Mouse (Mus musculus): Measurements from ENCODE around the gene Slc25a5. TPM values are rescaled to one million over a fixed set of nuclear protein-coding genes. Genes with fewer than 3 reads are reported as not detected.

Slc25a5 gene
- polyA plus RNA-seq, 1 experiment from 2014 or later, result 1,290 TPM

DNA sequence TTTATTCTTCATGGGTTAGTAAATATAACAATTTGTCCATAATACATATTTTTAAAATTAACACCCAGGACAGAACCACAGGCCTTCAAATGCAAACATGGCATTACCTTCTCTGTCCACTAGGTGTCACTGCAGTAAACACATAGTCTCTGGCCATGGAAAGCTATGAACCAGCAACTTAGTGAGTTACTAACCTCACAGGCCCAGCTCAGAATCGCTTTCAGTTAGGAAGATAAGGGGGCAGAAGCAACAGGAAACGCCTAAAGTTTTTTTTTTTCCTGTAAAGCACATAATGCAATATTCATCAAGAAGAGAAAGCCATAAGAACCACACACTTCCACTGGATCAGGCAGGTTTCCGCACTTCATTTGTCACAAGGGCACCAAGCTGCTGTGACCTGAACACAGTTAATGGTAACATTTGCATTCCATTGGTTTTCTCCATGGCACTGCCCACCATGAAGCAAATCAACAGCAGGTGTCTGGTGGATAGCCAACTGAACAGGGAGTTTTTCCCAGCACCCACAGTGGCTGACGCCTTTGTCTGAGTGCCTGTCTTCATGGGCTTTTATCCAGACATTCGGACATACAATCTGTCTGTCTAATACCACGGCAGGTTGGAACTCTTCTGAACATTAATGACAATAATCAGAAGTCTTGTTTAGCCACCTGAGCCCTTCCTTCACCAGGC is 34.4 kb upstream of the Slc25a5 start:
- ATAC-seq (replicated peaks; ENCODE audit: extremely low read depth, insufficient read depth, low FRiP score), result no peak

DNA sequence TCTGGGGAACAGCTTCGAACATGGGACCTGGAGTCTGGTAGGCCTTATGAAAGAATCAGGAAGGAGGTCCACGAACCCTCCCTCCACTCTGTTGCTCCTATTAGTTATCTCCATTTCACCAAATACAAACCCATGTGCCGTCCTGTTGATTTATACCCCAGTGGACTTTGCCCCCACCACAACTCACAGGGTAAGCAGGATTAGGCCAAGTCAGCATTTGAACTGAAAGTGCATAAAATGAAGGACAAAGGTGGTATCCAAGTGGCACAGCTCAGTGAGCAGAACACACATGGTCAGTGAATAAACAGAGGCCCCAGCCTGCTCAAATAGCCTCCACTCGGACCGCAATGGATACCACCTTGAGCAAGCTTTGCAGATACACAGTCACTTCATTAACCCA is 33.2 kb upstream of the Slc25a5 start:
- H3K36me3 ChIP-seq (ENCODE audit: control insufficient read depth, insufficient read depth), result no peaks in the 10 kb centered on the region
- H3K27ac ChIP-seq (ENCODE audit: low read length), result no peak overlapping the region
- H3K4me2 ChIP-seq (ENCODE audit: low read depth, low read length), result no peak overlapping the region
- H3K27me3 ChIP-seq (ENCODE audit: control insufficient read depth, insufficient read depth, low read length), result no peaks in the 10 kb centered on the region
- no peak for ATAC-seq (replicated peaks; ENCODE audit: extremely low read depth, insufficient read depth, low FRiP score)
- H3K4me3 ChIP-seq (ENCODE audit: low read length), result no peak overlapping the region
- no peaks in the 10 kb centered on the region for H3K9me3 ChIP-seq (replicated peaks; ENCODE audit: control insufficient read depth, low read length)
- H3K9ac ChIP-seq (ENCODE audit: low read length), result no peak overlapping the region
- 75% methylated on average over 5 of the region's 5 CpGs for WGBS
- H3K4me1 ChIP-seq (ENCODE audit: control insufficient read depth, insufficient read depth, low read length), result no peaks in the 10 kb centered on the region

More for the DNA sequence above, 34.4 kb upstream of the Slc25a5 start:
- Histone ChIP-seq H3K36me3 (ENCODE audit: control insufficient read depth, insufficient read depth) (no peaks in the 10 kb centered on the region), H3K27me3 (ENCODE audit: control insufficient read depth, insufficient read depth, low read length) (no peaks in the 10 kb centered on the region), H3K4me2 (ENCODE audit: low read depth, low read length) (no peak overlapping the region), H3K4me1 (ENCODE audit: control insufficient read depth, insufficient read depth, low read length) (no peaks in the 10 kb centered on the region), H3K4me3 (ENCODE audit: low read length) (no peak overlapping the region), H3K27ac (ENCODE audit: low read length) (no peak overlapping the region), H3K9me3 (replicated peaks; ENCODE audit: control insufficient read depth, low read length) (no peaks in the 10 kb centered on the region), H3K9ac (ENCODE audit: low read length) (no peak overlapping the region)
- WGBS, result 57% methylated on average over 6 of the region's 6 CpGs

DNA sequence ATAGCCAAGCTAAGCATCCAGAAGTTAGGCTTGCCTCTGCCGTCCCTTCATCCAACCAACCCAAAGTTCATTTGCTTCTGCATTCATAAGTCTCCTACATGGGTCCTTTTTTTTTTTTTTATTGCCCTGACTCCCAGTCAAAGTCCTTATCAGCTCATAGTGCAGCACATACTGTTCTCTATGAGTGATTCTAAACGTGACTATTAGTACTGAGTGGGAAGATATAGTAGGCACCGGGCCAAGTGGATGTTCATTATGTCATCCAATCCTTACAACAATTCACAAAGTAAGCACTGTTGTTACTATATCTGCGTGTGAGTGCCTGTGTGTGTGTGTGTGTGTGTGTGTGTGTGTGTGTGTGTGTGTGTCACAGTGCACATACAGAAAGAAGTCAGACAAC is 32.6 kb upstream of the Slc25a5 start:
- no peaks in the 10 kb centered on the region for H3K27me3 ChIP-seq (ENCODE audit: control insufficient read depth, insufficient read depth, low read length)
- 0 out of 2 replicates have a peak, but pooled peaks have one; percentile 37 for ATAC-seq (replicated peaks; ENCODE audit: extremely low read depth, insufficient read depth, low FRiP score)
- no peaks in the 10 kb centered on the region for H3K9me3 ChIP-seq (replicated peaks; ENCODE audit: control insufficient read depth, low read length)
- H3K9ac ChIP-seq (ENCODE audit: low read length), result no peak overlapping the region
- no peak overlapping the region for H3K4me2 ChIP-seq (ENCODE audit: low read depth, low read length)
- no peak overlapping the region for H3K4me3 ChIP-seq (ENCODE audit: low read length)
- no peaks in the 10 kb centered on the region for H3K4me1 ChIP-seq (ENCODE audit: control insufficient read depth, insufficient read depth, low read length)
- WGBS, result 51% methylated on average over 4 of the region's 4 CpGs
- H3K27ac ChIP-seq (ENCODE audit: low read length), result no peak overlapping the region
- no peaks in the 10 kb centered on the region for H3K36me3 ChIP-seq (ENCODE audit: control insufficient read depth, insufficient read depth)

DNA sequence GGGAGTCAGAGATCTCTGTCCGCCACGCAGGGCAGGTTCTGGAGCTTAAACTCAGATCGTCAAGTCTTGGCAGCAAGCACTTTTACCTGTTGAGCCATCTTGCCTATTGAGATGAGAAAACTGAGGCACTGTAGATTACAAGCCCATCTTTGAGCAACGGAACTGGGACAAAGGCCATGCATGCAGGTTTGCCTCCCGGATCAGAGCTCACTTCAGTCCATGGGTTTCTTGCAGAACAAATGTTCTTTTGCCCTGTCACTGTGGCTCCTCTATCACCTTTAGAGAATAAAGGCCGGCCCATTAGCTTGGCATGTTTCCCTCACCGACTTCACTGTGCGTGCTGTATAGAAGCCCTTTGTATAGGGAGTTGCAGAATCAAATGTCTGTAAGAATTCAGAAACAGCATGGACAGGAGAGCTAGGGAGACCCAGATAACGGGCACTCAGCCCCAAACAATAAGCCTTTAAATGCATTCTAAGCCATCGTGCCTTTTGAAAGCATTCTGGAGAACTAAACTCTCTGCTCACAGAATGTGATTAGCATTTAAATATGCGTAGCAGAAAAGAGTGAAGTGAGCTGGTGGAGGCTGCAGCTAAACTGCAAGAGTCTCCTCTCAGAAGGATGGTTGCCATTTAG is 32.0 kb upstream of the Slc25a5 start:
- ATAC-seq (replicated peaks; ENCODE audit: extremely low read depth, insufficient read depth, low FRiP score), result no peak
- 48% methylated on average over 11 of the region's 11 CpGs for WGBS
- Histone ChIP-seq H3K36me3 (ENCODE audit: control insufficient read depth, insufficient read depth) (no peaks in the 10 kb centered on the region), H3K9me3 (replicated peaks; ENCODE audit: control insufficient read depth, low read length) (no peaks in the 10 kb centered on the region), H3K27ac (ENCODE audit: low read length) (no peak overlapping the region), H3K9ac (ENCODE audit: low read length) (no peak overlapping the region), H3K4me3 (ENCODE audit: low read length) (no peak overlapping the region), H3K4me2 (ENCODE audit: low read depth, low read length) (no peak overlapping the region), H3K4me1 (ENCODE audit: control insufficient read depth, insufficient read depth, low read length) (no peaks in the 10 kb centered on the region), H3K27me3 (ENCODE audit: control insufficient read depth, insufficient read depth, low read length) (no peaks in the 10 kb centered on the region)

DNA sequence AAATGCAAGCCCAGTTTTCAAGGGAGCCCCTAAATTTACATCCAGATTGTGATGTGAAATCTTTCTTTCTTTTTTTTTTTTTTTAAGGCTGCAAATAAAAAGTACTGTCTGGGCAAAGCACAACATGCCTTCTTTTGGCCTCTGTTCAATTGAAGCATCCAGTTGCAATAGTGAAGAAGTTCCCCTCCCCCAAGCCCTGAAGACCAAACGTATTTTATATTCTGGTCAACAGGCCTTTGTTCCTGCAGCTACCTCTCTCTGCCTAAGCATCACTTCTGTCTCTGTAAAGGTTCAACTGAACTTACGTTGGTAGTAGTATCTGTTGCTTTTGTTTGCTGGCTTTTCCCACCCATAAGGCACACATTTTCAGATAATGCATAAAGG is 31.5 kb upstream of the Slc25a5 start:
- no peak overlapping the region for H3K27ac ChIP-seq (ENCODE audit: low read length)
- H3K27me3 ChIP-seq (ENCODE audit: control insufficient read depth, insufficient read depth, low read length), result no peaks in the 10 kb centered on the region
- WGBS, result 48% methylated on average over 2 of the region's 2 CpGs
- H3K4me2 ChIP-seq (ENCODE audit: low read depth, low read length), result no peak overlapping the region
- H3K9me3 ChIP-seq (replicated peaks; ENCODE audit: control insufficient read depth, low read length), result no peaks in the 10 kb centered on the region
- no peaks in the 10 kb centered on the region for H3K36me3 ChIP-seq (ENCODE audit: control insufficient read depth, insufficient read depth)
- no peak overlapping the region for H3K4me3 ChIP-seq (ENCODE audit: low read length)
- no peak overlapping the region for H3K9ac ChIP-seq (ENCODE audit: low read length)
- ATAC-seq (replicated peaks; ENCODE audit: extremely low read depth, insufficient read depth, low FRiP score), result no peak
- H3K4me1 ChIP-seq (ENCODE audit: control insufficient read depth, insufficient read depth, low read length), result no peaks in the 10 kb centered on the region

DNA sequence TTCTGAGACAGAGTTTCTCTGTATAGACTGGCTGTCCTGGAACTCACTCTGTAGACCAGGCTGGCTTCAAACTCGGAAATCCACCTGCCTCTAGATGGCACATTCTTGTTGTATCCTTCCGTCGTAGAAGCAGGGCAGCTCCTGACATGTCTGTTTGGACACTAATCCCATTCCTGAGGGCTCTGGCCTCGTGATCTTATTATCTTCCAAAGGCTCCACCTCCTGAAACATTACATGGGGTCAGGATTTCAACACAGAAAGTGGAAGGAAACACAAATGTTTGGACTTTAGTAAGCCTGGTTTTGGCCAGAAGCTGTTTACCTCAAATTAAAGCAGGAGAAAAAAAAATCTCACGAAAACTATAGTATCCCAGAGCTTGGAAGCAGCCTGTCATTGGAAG is 28.1 kb upstream of the Slc25a5 start:
- Histone ChIP-seq H3K27me3 (ENCODE audit: control insufficient read depth, insufficient read depth, low read length) (no peaks in the 10 kb centered on the region), H3K9me3 (replicated peaks; ENCODE audit: control insufficient read depth, low read length) (no peaks in the 10 kb centered on the region), H3K36me3 (ENCODE audit: control insufficient read depth, insufficient read depth) (no peaks in the 10 kb centered on the region), H3K27ac (ENCODE audit: low read length) (no peak overlapping the region), H3K9ac (ENCODE audit: low read length) (no peak overlapping the region), H3K4me1 (ENCODE audit: control insufficient read depth, insufficient read depth, low read length) (no peaks in the 10 kb centered on the region), H3K4me2 (ENCODE audit: low read depth, low read length) (no peak overlapping the region), H3K4me3 (ENCODE audit: low read length) (no peak overlapping the region)
- no peak for ATAC-seq (replicated peaks; ENCODE audit: extremely low read depth, insufficient read depth, low FRiP score)
- WGBS, result 67% methylated on average over 5 of the region's 5 CpGs

DNA sequence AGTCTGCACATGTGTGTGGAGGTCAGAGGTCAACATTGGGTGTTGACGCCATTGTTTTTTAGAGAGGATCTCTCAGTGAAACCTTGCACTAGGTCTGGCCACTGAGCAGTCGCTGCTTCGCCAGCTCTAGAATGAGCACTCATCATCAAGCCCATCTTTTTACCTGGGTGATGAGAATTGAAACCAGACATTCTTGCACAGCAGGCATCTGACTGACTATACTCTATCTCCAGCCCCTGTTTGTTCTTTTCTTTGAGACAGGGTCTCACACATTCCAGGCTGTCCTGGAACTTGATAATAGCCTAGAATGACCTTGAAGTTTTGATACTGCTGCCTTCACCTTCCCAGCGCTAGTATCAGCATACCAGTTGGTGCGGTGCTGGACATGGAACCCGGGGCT is 22.9 kb upstream of the Slc25a5 start:
- no peaks in the 10 kb centered on the region for H3K36me3 ChIP-seq (ENCODE audit: control insufficient read depth, insufficient read depth)
- no peaks in the 10 kb centered on the region for H3K27me3 ChIP-seq (ENCODE audit: control insufficient read depth, insufficient read depth, low read length)
- no peak overlapping the region for H3K27ac ChIP-seq (ENCODE audit: low read length)
- no peak overlapping the region for H3K4me2 ChIP-seq (ENCODE audit: low read depth, low read length)
- H3K9me3 ChIP-seq (replicated peaks; ENCODE audit: control insufficient read depth, low read length), result no peaks in the 10 kb centered on the region
- no peaks in the 10 kb centered on the region for H3K4me1 ChIP-seq (ENCODE audit: control insufficient read depth, insufficient read depth, low read length)
- no peak for ATAC-seq (replicated peaks; ENCODE audit: extremely low read depth, insufficient read depth, low FRiP score)
- WGBS, result 69% methylated on average over 6 of the region's 6 CpGs
- H3K4me3 ChIP-seq (ENCODE audit: low read length), result no peak overlapping the region
- H3K9ac ChIP-seq (ENCODE audit: low read length), result no peak overlapping the region

DNA sequence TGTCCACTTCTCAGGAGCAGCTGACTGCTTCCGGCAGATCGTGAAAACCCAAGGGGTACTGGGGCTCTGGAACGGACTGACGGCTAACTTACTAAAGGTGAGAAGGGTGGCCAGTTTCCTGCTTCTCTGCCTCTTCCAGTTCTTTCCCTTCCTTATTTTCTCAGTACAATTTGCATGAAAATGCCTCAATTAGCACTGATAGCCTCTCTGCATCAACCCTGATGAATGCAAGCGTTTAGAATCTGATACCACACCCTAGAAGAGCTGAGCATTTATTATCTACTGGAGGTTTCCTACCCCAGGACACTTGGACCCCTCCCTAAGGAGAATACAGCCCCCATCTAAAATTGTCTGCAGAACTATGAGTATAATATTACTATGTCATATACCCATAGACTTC is 19.9 kb upstream of the Slc25a5 start:
- Histone ChIP-seq H3K27me3 (ENCODE audit: control insufficient read depth, insufficient read depth, low read length) (no peaks in the 10 kb centered on the region), H3K9ac (ENCODE audit: low read length) (no peak overlapping the region), H3K36me3 (ENCODE audit: control insufficient read depth, insufficient read depth) (no peaks in the 10 kb centered on the region), H3K4me1 (ENCODE audit: control insufficient read depth, insufficient read depth, low read length) (no peaks in the 10 kb centered on the region), H3K4me2 (ENCODE audit: low read depth, low read length) (no peak overlapping the region), H3K4me3 (ENCODE audit: low read length) (no peak overlapping the region), H3K27ac (ENCODE audit: low read length) (no peak overlapping the region), H3K9me3 (replicated peaks; ENCODE audit: control insufficient read depth, low read length) (no peaks in the 10 kb centered on the region)
- no peak for ATAC-seq (replicated peaks; ENCODE audit: extremely low read depth, insufficient read depth, low FRiP score)
- 71% methylated on average over 5 of the region's 5 CpGs for WGBS

DNA sequence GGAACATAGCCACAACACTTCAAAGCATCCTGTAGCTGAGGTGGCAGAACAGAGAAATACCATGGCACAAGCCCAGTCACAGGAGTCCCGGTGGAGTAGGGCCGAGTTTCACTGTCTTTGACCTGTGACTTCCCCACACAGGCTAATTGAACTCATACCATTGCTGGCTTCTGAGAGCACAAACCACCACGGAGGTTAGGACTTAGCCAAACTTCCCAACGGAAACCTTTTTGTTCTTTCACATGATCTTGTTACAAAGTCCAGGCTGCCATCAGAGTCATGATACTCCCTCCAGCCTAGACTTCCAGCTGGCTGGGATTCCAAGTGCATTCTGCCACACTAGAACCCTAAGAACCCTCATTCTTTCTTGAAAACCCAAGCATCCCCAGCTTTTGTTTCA is 17.8 kb upstream of the Slc25a5 start:
- ATAC-seq (replicated peaks; ENCODE audit: extremely low read depth, insufficient read depth, low FRiP score), result no peak
- 79% methylated on average over 4 of the region's 4 CpGs for WGBS

More for the DNA sequence above, 17.8 kb upstream of the Slc25a5 start:
- Histone ChIP-seq H3K36me3 (ENCODE audit: control insufficient read depth, insufficient read depth) (no peaks in the 10 kb centered on the region), H3K4me2 (ENCODE audit: low read depth, low read length) (no peak overlapping the region), H3K27ac (ENCODE audit: low read length) (no peak overlapping the region), H3K9me3 (replicated peaks; ENCODE audit: control insufficient read depth, low read length) (no peaks in the 10 kb centered on the region), H3K4me1 (ENCODE audit: control insufficient read depth, insufficient read depth, low read length) (no peaks in the 10 kb centered on the region), H3K4me3 (ENCODE audit: low read length) (no peak overlapping the region), H3K27me3 (ENCODE audit: control insufficient read depth, insufficient read depth, low read length) (no peaks in the 10 kb centered on the region), H3K9ac (ENCODE audit: low read length) (no peak overlapping the region)

All from heart, embryonic 16.5 days (tissue).